Mouse (Mus musculus) c-Kit-positive CD71-positive TER-119-positive erythroid progenitor cells, embryonic 14.5 days (primary cell): Measurements from ENCODE around the gene Olfr872.
"Not testable (repeated sequence)": the region's sequence is repeated elsewhere in the genome, so short reads cannot be mapped to it uniquely, and the experiment has no call there.

Experiments
- DNase-seq: peaks from one replicate; pipeline ENCODE4 v3.0.0-alpha.2; 2013; ENCODE audit warnings: low spot score

Olfr872 gene

GRCm38 (mm10) chr9:20236819-20237218 lies at the start of gene Olfr872:
Olfr872 (plus strand) TSS chr9:20237119.
- DNase-seq = no peak

- DNase-seq = no peak
Observed at GRCm38 (mm10) chr9:20202131-20202530, 34.8 kb upstream of the Olfr872 start.

GRCm38 (mm10) chr9:20203413-20203984 lies 33.4 kb upstream of the Olfr872 start:
- not testable (repeated sequence) for DNase-seq

GRCm38 (mm10) chr9:20210812-20211211 lies 26.1 kb upstream of the Olfr872 start:
- DNase-seq = no peak

- DNase-seq = no peak
Observed at GRCm38 (mm10) chr9:20211477-20211876, 25.4 kb upstream of the Olfr872 start.

- no peak for DNase-seq
Observed at GRCm38 (mm10) chr9:20211907-20212306, 25.0 kb upstream of the Olfr872 start, which contains the start of gene Olfr871. Olfr871 (plus strand) TSS chr9:20212207.

GRCm38 (mm10) chr9:20237378-20237777 lies 459 bp downstream of the Olfr872 start:
- no peak for DNase-seq

- DNase-seq = no peak
Observed at GRCm38 (mm10) chr9:20282051-20282450, 45.1 kb downstream of the Olfr872 start, which contains the start of gene Olfr39. Olfr39 (plus strand) TSS chr9:20282351.

- DNase-seq = not testable (repeated sequence)
Observed at GRCm38 (mm10) chr9:20295562-20295961, 58.6 kb downstream of the Olfr872 start.

GRCm38 (mm10) chr9:20298232-20298631 lies 61.3 kb downstream of the Olfr872 start, which contains the start of gene Olfr873:
Olfr873 (plus strand) TSS chr9:20298532.
- no peak for DNase-seq
